In genomic region chr9:104233060-104233459, GRCm38 (mm10) we compare ENCODE assay signal across 16 mouse cellular contexts.
"Had no signal": no experiment of that assay in that cellular context is flagged by ENCODE, and none has a peak within 500 bp of the region (broad histone marks: within the 10 kb centered on the region; RNA-seq: fewer than 3 reads in every experiment).

No protein-coding gene starts in this region.

- H3K9ac ChIP-seq: limb, embryonic 13.5 days; liver, embryonic 12.5 days; neural tube, embryonic 12.5 days; stomach, embryonic 15.5 days had no signal

- H3K4me3 ChIP-seq: layer of hippocampus, adult 2 months; limb, embryonic 13.5 days; liver, embryonic 12.5 days; midbrain, embryonic 10.5 days; neural tube, embryonic 12.5 days; stomach, embryonic 15.5 days had no signal

- H3K27ac ChIP-seq: layer of hippocampus, adult 2 months; limb, embryonic 13.5 days; liver, embryonic 12.5 days; midbrain, embryonic 10.5 days; neural tube, embryonic 12.5 days; stomach, embryonic 15.5 days had no signal

- H3K4me2 ChIP-seq: limb, embryonic 13.5 days; liver, embryonic 12.5 days; neural tube, embryonic 12.5 days; stomach, embryonic 15.5 days had no signal

- H3K27me3 ChIP-seq: limb, embryonic 13.5 days; liver, embryonic 12.5 days; neural tube, embryonic 12.5 days; stomach, embryonic 15.5 days had no signal

- ATAC-seq: liver, embryonic 12.5 days had no signal

- H3K9me3 ChIP-seq: limb, embryonic 13.5 days; liver, embryonic 12.5 days; midbrain, embryonic 10.5 days; neural tube, embryonic 12.5 days; stomach, embryonic 15.5 days had no signal

- H3K4me1 ChIP-seq: limb, embryonic 13.5 days; liver, embryonic 12.5 days; midbrain, embryonic 10.5 days; neural tube, embryonic 12.5 days; stomach, embryonic 15.5 days had no signal

- DNase-seq: kidney, adult 18-20 months; kidney, postnatal 10 days; kidney, postnatal 4 days; left cerebral cortex, postnatal 4 days; lung, adult 18-20 months; midbrain, embryonic 14.5 days; retina, postnatal 1 day; right cerebral cortex, postnatal 14 days; thymus, adult 2 months; thymus, postnatal 25 days had no signal
